Mouse (Mus musculus) frontal cortex, adult (tissue): ENCODE measurements around the gene Pxk.

Source experiments
- ATAC-seq: cut with Nextera tagmentation; 2 replicates; pipeline ENCODE4 v1.9.2; 2017; ENCODE audit warnings: mild to moderate bottlenecking, moderate library complexity, mixed read lengths; ENCODE audit not compliant: low TSS enrichment

Gene Pxk

GRCm38 (mm10) chr14:8206179-8206910, 108.3 kb downstream of the Pxk start:
- peak; percentile 42; the same call in 1 of the 2 replicates for ATAC-seq

- ATAC-seq = no peak
These were observed 109.1 kb downstream of the Pxk start for GRCm38 (mm10) chr14:8207105-8207504.

- ATAC-seq = no peak
These were observed 109.5 kb downstream of the Pxk start for GRCm38 (mm10) chr14:8207543-8207942.

GRCm38 (mm10) chr14:8208876-8209275, 110.9 kb downstream of the Pxk start:
- ATAC-seq = peak; percentile 76

GRCm38 (mm10) chr14:8209896-8210295, 111.9 kb downstream of the Pxk start:
- ATAC-seq = no peak

- ATAC-seq = no peak
These were observed 115.0 kb downstream of the Pxk start for GRCm38 (mm10) chr14:8212996-8213395.

GRCm38 (mm10) chr14:8213803-8214224, 115.8 kb downstream of the Pxk start, which contains the start of gene Kctd6:
TSS of gene Kctd6 (plus strand) at chr14:8214140.
- ATAC-seq = peak; percentile 78
